Mouse (Mus musculus) gastrocnemius, postnatal 36 days (tissue): ENCODE data around the gene Gtpbp4. TPM values are rescaled to one million over a fixed set of nuclear protein-coding genes. Genes with fewer than 3 reads are reported as not detected.
"Not testable (repeated sequence)": the region's sequence is repeated elsewhere in the genome, so short reads cannot be mapped to it uniquely, and the experiment has no call there.

ENCODE experiments used
- DNase-seq, 2 experiments: peaks; one replicate each; pipeline ENCODE4 v3.0.0; 2022
- intact Hi-C: fragments of 180-260 bp; cut with DNase I; formaldehyde crosslinking; loops from one replicate; pipeline ENCODE4 v1.15.1; 2025
- long read RNA-seq, 2 experiments: library from polyadenylated mRNA; stranded (forward); transcript quantifications; one replicate each; pipeline ENCODE4 v2.0.0; 2021
- total RNA-seq, 2 experiments: library from RNA; stranded (reverse); gene quantifications; 2 replicates each; pipeline ENCODE4 v1.2.3; 2021

The Gtpbp4 gene
- total RNA-seq: 10 to 100 TPM; 35.0 to 42.0 TPM
- long read RNA-seq, experiment 1, full-length matches to known transcripts: 31 of 38 reads
- long read RNA-seq, experiment 1, partial matches to known transcripts: 4 of 38 reads
- long read RNA-seq, experiment 1, other reads (novel, unspliced or antisense): 3 of 38 reads
- long read RNA-seq, experiment 2, full-length matches to known transcripts: 38 of 43 reads
- long read RNA-seq, experiment 2, partial matches to known transcripts: 1 of 43 reads
- long read RNA-seq, experiment 2, other reads (novel, unspliced or antisense): 4 of 43 reads

DNA sequence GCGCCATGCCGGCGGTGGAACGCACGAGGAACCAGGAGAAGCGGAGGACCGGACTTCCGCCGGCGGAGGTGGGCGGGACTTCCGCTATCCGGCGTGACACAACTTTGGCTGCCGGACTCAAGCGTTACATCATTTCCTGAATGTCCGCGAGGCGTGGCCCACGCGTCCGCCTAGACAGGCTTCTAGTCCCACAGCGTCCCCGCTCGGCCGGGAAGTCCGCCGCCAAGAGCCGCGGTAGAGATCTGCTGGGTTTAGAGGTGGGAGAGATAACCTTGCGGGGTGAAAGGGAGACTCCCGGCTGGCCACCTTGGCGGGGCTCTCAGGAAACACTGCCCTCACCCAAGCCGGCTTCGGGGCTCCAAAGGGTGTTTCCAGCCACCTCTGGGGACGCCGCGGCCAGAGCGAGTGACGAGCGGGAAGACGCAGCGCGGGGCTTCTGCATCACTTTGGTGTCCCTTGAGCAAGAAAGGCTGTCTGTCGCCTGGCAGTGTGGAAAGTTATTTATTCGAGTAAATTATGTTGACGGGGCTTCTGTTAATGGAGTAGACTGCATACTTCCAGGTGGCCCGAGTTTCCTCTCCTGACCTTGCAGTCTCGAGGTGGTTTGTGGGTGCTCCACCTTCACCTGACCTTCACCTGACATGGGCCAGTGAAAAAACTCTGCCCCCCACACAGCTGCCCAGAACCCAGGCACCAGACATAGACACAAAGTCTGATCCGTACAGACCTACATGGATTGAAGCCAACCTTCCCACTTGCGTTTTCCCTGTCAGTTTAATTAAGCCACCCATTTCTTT is at the start of gene Gtpbp4:
Gene Gtpbp4 (minus strand): TSS at position 94 of the 797 bp plus-strand sequence.
- intact Hi-C loops: loop anchor here (5.0 kb wide), 1 partner anchor 109 kb away; the partner anchor contains the start of gene Idi1
- peak; percentile 92 to 94 for DNase-seq

DNA sequence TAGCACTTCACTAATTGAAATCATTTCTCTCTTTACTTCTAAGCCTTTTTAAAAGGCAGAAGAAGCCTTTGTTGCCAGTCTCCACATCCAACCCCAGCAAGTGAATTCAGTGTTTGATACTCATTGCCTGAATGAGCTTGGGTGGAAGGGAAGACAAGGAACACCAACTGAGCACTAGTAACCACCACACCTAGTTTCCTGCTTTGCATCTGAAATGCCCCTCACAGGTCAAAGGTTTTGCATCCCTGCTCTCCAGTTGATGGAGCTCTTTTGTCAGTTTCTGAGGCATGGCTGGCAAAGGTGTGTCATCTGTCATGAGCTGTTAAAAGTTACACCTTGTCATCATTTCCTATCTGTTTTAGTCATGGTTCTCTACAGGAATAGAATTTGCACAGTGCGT is 48.8 kb upstream of the Gtpbp4 start:
- intact Hi-C loops: no loop called here
- no peak for DNase-seq

DNA sequence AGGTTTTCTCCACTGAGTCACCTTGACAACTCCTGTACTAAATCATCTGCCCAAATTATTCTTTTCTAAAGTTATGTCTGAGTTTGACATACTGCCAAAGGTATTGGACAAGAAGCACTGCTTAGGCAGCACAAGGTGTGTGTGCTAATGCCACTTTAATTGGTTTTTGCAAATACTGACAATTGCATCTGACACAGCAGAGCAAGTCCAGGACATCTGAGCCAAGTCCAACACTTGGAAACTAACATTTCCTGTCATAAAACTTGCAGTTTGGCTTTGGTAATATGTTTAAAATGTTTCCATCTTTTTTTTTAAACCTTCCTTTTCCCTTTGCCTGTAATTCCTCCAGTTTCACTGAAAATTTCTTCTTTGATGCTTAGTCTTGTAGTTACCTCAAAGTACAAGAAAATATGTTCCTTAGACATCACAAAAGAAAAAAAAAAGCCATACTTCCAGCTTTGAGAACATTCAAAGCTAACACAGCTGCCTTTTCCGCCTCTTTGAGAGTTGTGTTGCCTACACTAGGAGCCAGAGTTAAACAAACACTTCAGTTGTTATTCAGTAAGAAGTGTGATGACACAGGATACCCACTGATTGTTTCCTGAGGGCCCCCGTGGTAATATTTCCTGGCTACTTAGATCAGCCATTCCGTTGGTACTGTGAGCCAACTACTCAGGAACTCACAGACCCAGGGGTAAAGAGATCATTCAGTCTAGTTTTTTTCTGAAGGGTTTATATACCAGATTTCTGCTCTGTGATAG is 47.6 kb upstream of the Gtpbp4 start:
- intact Hi-C loops: no loop called here
- DNase-seq: no peak

DNA sequence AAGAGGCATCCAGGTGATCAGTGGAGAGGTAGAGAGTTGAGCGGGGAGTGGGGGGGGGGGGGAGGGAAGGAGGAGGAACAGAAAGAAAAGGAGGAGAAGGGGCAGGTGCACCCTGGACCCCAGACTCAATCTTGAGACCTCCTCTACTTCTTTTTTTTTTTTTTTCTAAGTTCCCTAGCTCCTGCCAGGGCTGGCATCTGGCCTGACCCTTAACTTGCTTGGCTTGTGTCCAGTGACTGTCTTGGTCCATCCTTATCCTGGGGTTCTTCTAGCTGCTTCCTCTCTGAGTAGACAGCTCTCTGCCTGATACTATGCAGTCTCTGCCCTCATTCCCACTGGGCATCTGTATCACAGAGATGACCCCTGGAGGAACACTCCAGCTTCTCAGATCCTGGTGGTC is 44.7 kb upstream of the Gtpbp4 start:
- DNase-seq: no peak
- intact Hi-C loops: no loop called here

DNA sequence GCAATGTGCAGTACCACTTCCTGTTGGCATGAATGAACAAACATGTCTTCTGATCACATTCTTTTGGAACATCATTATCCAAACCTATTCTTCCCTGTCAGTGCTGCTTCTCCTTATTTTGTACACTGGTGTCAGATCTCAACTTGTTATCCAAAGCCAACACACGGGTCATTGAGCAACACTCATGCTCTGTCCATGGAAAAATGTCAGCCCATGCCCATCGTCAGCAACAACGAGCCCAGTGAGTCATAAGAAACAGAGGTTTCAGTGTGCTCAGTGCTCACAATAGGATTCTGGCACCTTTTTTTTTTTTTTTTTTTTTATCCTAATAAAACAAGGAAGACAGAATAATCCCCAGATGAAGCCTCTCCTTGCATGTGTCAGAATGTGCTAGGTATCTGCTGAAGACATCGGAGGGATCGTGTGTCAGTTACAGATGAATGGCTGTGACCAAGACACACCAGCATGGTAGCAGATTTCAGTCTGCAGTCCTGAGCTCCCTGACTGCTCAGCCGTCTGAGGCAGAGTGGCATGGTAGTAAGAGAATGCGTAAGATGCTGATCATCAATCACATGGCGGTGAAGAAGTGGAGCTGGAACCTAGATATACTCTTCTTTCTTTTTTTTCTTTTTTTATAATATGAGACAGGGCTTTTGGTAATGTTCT is 36.2 kb upstream of the Gtpbp4 start:
- intact Hi-C loops: no loop called here
- DNase-seq: no peak

DNA sequence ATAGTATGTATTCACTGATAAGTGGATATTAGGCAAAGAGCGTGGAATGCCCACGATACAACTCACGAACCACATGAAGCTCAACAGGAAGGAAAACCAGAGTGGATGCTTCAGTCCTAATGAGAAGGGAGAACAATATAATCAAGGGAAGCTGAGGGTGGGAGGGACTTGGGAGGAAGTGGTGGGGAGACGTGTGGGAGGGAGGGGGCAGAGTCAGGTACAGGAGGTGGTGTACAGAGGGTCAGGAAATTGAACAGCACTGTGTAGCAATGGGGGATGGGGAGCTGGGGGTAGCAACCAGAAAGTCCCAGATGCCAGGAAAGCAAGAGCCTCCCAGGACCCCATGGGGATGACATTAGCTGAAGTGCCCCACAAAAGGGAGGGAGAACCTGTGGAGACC is 34.5 kb upstream of the Gtpbp4 start:
- no peak for DNase-seq
- intact Hi-C loops: no loop called here

DNA sequence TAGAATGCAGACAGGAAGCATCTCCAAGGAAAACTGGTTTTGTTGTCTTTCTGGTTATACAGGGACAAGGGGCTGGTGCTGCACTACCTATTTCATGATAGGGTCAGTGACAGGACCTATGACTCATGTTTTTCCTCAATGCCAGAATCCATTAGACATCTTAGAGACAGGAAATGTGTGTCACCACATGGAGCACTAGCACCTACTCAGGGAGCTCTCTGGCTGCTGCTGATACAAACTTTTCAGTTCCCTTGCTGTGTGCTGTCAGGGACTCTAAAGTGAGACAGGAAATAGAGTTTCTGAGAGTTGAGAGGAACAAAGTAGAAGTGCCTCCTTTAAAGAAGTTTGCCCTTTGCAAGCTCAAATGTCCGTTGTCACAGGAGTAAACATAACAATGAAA is 31.4 kb upstream of the Gtpbp4 start:
- intact Hi-C loops: no loop called here
- no peak for DNase-seq

DNA sequence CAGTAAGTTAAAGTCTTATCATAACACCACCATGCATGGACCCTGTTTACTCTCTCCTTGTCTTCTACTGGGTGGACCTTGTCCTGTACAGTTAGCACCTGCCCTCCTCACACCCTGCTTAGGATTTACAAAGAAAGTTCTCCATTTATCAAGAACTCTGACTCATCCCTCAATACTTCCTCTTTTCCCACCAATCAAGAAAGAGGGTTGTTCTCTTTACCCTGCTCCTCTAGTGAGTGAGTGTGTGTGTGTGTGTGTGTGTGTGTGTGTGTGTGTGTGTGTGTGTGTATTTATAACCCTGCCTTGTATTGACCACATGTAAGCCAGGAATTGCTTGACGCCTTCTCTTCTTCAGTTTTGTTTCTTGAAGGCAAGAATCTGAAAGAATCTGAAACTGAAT is 26.7 kb upstream of the Gtpbp4 start:
- intact Hi-C loops: no loop called here
- DNase-seq: no peak

DNA sequence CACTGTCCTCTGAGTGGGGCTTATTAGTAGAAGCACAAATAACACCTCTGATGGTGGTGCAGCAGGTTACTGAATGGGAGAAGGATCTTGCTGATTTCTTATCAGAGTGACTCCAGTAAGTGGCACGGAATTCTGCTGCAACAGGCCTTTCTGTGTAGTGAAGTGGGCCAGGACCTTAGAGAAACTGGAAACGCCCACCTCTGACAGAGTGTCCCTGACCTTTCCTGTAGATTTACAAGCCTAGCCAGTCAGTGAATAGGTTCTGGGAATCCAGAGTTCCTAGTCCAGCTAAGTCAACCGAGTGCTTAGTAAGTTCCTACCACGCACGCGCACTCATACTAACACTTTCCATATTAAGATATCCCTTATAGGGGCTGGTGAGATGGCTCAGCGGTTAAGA is 25.7 kb upstream of the Gtpbp4 start:
- no peak for DNase-seq
- intact Hi-C loops: no loop called here

DNA sequence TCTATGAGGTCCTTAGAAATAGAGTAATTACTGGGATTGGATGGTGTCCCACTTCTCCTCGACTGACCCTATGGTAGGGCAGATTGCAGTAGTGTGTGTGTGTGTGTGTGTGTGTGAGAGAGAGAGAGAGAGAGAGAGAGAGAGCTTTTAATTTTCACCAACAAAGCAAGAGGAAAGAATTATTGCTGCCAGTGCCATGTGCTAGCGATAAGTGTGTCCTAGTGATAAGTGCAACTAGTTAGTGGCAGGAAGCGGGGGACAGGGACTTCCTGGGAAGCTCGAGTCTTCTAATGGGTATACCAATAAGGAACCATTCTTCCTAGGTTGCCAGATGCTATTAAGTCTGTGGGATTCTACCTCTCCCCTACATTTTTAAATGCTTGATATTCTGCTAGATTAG is 23.8 kb upstream of the Gtpbp4 start:
- intact Hi-C loops: no loop called here
- no peak for DNase-seq

DNA sequence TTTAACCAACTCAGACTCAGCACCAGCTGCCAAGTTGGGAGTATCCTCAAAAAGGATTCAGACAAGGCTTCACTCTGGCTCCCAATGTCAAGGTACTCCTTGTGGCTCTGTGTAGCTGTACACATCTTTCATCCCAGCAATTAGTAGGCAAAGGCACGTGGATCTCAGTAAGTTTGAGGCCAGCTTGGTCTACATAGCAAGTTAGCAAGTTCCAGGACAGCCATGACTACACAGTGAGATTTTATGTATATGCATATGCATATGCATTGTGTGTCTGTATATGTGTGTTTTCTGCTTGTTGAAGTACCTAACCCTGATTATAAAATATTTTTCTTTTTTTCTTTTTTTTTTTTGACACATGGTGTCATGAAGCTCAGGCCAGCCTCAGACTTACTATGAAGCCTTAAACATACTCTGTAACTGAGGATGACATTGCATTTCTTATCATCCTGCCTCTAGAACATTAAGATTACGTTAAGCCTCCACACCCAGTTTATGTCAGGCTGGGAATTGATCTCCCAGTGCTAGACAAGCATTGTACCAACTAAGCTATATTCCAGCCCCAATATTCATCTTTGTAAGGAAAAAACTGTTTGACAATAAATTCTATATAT is 23.2 kb upstream of the Gtpbp4 start:
- no peak for DNase-seq
- intact Hi-C loops: no loop called here

DNA sequence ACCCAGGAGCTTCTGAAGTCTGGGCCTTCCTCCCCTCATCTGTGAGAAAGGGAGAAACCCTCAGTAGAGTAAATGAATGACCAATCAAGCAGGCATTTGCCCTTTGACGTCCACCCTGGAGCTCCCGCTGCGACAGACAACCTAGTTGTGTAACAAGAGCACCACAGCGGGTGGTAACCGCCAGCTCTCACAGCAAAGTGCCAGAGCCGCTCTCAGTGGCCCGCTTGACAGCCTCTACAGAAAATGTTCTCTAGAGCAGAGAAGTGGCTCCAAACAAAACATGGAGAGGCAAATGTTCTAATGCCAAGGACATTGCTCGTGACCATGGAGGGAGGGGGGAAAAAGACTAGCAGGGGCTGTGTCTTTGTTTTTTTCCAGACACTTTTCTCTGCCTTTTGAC is 21.3 kb upstream of the Gtpbp4 start:
- intact Hi-C loops: no loop called here
- no peak for DNase-seq

DNA sequence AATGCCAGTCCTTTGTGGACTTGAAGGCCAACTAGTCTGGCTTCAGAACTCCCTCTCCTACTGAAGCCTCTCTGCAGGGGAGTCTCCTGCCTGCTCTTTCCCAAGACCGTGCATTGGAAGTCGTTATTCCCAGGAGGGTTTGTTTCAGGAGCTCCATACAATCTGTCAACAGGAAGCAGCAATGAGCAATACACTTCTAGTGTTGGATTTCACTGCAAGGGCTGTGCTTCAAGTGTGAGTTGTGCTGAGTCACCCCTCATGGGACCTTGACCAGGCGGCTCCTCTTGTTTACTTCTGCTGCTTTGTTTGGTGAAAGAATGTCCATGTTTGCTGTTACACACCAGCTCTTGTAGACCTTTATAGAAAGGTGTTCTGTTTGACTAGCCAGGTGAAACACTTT is 18.5 kb upstream of the Gtpbp4 start:
- DNase-seq: no peak
- intact Hi-C loops: no loop called here

DNA sequence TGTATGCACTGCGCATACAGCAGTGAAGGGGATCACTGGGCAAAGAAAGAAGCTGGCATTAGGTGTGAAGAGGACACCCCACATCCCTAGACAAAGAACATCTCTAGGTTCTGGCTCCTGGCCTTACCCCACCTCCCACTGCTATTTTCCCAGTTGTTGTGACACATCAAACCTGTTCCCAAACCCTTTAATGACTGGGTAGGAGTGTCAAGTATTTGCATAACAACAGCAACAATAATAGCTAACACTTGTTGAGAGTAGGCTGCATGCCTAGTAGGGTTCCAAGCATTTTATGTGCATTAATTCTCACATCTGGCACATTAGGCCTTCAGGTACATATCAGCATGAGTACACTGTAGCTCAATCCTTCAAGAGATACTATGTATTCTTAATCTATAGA is 17.6 kb upstream of the Gtpbp4 start:
- intact Hi-C loops: no loop called here
- DNase-seq: no peak

DNA sequence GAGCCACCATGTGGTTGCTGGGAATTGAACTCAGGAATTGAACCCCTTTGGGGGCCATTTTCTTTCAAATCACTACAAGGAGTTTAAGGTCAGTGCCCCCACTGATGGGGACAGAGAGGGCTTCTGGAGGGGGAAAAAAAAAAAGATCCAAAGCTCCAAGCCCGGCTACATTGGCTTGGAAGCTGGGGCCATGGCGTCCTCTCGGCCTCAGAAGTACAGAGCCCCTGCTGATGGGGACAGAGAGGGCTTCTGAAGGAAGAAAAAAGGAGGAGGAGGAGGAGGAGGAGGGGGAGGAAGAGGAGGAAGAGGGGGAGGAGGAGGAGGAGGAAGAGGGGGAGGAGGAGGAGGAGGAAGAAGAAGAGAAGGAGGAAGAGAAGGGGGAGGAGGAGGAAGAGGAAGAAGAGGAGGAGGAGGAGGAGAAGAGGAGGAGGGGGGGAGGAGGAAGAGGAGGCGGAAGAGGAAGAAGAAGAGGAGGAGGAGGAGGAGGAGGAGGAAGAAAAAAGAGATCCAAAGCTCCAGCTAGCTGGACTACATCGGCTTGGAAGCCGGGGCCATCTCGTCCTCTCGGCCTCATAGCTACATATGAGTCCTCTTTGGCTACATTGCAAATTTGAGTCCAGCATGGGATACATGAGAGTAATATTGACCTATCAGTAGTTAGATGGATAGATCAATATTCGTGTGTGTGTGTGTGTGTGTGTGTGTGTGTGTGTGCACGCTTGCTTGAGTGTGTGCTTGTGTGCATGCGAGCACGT is 15.9 kb upstream of the Gtpbp4 start:
- peak in 1 of 2 experiments; percentile 51 for DNase-seq
- intact Hi-C loops: no loop called here

DNA sequence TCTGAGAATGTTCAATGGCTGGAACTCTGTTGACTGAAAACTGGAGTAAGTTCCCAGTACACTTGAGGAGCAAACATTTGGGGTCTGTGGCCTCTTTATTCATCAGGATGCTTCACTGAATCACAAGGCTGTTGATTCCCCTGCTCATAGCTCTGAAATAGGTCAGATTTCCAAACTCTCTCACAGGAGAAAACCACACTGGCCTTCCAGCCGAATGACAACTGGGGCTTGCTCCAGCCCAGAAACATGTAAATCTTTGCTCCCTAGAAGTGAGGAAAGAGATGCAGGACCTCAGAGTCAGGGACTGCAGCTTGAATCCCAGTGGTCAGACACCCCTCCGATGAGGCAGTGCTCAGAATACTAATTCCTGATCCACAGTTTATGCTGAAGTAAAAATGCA is 7.4 kb upstream of the Gtpbp4 start:
- intact Hi-C loops: loop anchor here (5.0 kb wide), 1 partner anchor 89 kb away; the partner anchor contains the start of gene Larp4b
- no peak for DNase-seq

DNA sequence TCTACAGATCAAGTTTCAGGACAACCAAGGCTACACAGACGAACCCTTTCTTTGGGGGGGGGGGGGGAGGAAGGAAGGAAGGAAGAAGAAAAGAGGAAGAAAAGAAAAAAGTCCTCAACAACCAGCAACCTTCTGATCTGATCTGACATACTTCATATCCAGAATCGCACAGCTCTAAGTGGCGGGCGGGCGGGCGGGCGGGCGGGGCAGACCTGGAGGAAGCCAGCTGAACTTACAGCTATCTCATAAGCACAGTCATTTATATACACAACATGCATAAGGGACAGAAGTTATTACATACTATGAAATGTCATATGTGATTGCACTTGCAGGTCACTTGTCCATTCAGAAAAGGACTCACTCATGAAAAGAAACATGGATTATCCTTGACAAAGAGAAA is 3.6 kb upstream of the Gtpbp4 start:
- intact Hi-C loops: loop anchor here (5.0 kb wide), 1 partner anchor 112 kb away; the partner anchor contains the start of gene Idi1
- no peak for DNase-seq

DNA sequence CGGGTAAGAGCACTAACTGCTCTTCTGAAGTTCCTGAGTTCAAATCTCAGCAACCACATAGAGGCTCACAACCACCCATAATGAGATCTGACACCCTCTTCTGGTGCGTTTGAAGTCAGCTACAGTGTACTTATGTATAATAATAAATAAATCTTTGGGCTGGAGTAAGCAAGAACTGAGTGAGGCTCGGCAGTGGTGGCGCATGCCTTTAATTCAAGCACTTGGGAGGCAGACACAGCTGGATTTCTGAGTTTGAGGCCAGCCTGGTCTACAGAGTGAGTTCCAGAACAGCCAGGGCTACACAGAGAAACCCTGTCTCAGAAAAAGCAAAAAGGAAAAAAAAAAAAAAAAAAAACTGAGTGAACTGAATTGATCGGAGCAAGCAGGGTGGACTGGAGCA is 1.3 kb upstream of the Gtpbp4 start:
- intact Hi-C loops: loop anchor here (5.0 kb wide), 1 partner anchor 110 kb away; the partner anchor contains the start of gene Idi1
- not testable (repeated sequence) for DNase-seq
